Mouse (Mus musculus) megakaryocyte-erythroid progenitor cell, adult 5-6 weeks (primary cell): ENCODE measurements at regions not wholly inside any gene's neighbourhood (a gene's known extent, or its start where the extent isn't known, plus 50 kb on each side); places are given as distances from the start of the nearest gene placed in this dataset.
A peak's percentile ranks its signal among the peaks of the same experiment; 100 is the strongest.

ENCODE experiments used
- ATAC-seq: replicated peaks from 2 replicates; pipeline ENCODE4 v1.8.0; 2016; ENCODE audit warnings: mild to moderate bottlenecking, inconsistent platforms; ENCODE audit not compliant: severe bottlenecking, poor library complexity, low FRiP score, low TSS enrichment

DNA sequence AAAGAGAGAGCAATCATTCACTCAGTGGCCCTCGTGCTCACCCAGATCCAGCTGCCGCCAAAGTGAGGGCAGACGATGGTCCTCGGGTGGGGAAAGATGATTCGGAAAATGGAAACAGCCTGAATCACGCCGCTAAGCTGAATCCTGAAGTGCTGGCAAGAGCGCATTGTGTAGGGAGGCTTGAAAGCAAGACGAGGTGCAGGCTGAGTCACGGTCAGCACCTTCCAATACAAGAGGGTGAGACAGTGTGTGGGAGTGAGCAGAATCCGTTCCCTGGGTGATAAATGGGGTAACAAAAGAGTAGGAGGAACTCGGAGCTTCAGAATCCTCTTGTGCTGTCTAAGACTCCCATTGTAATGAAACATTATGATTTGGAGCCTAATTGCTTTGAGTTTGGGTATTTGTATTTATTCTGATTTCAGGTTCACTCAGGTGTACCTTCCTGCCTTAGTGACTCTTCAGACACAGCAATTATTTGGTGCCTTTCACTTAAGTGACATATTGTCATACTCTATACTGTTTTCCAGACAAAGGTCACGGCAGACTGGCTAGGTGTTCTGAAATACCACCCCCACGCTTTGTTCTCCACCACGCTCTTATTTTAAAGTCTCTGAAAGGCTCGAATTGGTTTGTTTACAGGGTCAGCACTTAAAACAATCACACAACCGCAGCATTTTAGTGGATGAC, 70.0 kb downstream of the Mbip start:
- ATAC-seq = no peak

GRCm38 (mm10) chr12:56265049-56265448, 80.6 kb downstream of the Mbip start:
- ATAC-seq = no peak

GRCm38 (mm10) chr12:56261471-56261870, 84.2 kb downstream of the Mbip start:
- ATAC-seq = no peak

DNA sequence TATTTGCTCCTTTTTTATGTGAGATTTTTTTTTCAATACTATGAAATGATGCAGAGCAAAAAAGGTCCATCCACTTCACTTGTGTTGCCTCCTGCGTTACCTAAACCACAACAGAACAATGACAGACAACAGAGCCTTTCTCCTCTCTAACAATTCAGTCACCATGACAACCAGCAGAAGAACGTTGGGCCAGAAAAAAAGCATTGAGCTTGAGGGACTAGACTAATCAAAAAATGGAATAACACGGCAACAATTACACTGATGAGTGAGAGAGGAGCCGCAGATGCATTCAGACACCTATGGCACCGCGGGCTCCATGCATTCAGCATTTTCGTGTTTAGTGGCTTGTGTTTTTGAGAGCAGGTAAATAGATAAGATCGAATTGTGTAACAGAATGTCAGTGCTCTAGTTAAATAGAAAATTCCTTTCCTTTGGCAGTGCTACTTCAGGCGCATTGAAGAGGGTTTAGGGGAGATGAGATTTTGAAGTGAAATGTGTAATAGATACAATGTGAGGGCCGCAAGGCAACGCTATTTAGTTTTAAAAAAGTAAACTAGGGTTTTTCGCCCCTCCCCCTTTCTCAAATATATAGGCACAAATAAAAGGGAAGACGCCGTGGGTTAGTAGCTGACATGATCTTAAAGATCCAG, 87.2 kb downstream of the Mbip start:
- no peak for ATAC-seq

- no peak for ATAC-seq
Observed at GRCm38 (mm10) chr12:56256243-56256881, 89.3 kb downstream of the Mbip start.

- no peak for ATAC-seq
Observed at GRCm38 (mm10) chr12:56252612-56253444, 92.9 kb downstream of the Mbip start.

GRCm38 (mm10) chr12:56250262-56250661, 95.4 kb downstream of the Mbip start:
- ATAC-seq = no peak

DNA sequence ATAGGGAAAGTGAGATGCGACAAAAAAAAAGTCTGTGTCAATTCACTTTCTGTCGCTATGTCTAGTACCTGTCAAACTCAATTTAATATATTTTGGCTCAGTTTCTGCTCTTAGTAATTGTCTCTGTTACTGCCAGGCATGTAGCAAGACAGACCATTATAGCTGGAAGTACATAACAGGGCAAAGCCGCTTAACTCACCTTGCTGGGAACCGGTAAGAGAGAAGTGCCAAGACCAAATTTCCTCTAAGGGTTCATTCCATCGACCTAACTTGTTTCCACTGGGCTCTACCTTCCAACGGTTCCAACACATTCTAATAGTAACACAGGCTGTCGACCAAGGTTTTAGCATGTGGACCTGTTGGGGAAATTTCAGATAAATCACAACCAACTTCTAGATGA, 99.3 kb downstream of the Mbip start:
- no peak for ATAC-seq

- ATAC-seq = no peak
Observed at GRCm38 (mm10) chr12:56242803-56243202, 102.9 kb downstream of the Mbip start.

GRCm38 (mm10) chr12:56241735-56242134, 104.0 kb downstream of the Mbip start:
- peak; percentile 78 for ATAC-seq

DNA sequence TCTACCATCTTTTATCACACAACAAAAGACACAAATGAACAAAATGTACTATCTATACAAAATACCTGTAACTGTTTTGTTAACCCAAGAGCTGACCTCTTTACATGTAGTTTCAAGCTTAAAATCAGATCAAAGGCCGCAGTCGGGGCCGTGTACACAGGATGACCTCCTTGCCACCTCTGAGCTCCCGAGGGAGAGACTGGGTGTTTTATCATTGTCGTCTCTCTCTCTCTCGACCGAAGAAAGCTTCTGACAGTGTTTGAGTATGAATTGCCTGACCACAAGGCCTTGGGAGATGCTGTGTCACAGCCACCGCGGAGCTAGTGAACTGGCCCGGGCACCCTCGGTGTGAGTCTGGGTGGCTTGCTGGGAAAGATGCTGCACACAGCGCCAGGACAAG, 105.5 kb downstream of the Mbip start:
- ATAC-seq = no peak

GRCm38 (mm10) chr12:56234571-56234970, 111.1 kb downstream of the Mbip start:
- ATAC-seq = no peak

GRCm38 (mm10) chr12:56233209-56233608, 112.5 kb downstream of the Mbip start:
- ATAC-seq = no peak

GRCm38 (mm10) chr12:56224142-56224895, 121.4 kb downstream of the Mbip start:
- ATAC-seq = no peak

GRCm38 (mm10) chr12:56193524-56193923, 152.2 kb downstream of the Mbip start:
- no peak for ATAC-seq

- ATAC-seq = no peak
Observed at GRCm38 (mm10) chr12:56189562-56189961, 156.1 kb downstream of the Mbip start.

- no peak for ATAC-seq
Observed at GRCm38 (mm10) chr12:56160736-56161135, 185.0 kb downstream of the Mbip start.

DNA sequence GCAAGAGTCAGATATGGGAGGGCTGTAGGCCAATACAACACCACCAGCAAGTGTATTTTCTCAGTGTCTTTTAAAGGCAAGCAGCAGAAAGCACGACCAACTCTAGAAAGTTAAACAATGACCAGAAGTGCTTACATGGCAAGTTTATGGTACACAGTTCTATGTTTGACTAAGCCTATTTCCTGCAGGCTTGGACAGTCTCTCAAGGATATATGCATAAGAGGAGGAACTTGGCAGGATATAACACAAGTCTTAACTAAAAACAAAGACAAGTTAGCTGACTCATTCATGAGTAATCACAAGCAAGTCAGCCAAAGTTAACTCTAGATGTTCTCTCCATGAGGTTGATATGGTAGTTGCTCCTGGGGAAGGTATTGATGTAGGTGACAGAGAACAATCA, 201.3 kb downstream of the Mbip start:
- no peak for ATAC-seq

DNA sequence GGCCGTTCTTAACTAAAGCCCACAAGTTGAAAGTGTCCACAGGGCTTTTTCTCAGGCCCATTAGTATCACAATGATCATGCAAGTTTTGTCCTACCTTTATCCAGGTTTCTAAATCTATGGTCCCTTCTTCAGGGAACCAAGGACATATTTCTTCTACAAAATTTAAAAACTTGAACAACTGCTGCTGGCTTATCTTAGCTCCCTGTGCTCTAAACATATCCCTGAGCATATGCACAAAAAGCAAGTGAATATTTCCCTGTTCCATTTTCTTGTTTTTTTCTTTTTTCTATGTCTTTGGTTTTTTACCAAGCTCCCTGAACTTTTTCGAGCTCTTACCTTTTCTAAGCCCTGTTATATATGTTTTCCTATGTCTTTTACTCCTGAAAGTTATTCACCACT, 201.9 kb downstream of the Mbip start:
- no peak for ATAC-seq
